Mouse (Mus musculus): ENCODE data around the gene Unc5a. TPM values are rescaled to one million over a fixed set of nuclear protein-coding genes. Genes with fewer than 3 reads are reported as not detected.

Unc5a gene
- polyA plus RNA-seq, 1 experiment from 2014 or later: 0.30 TPM

DNA sequence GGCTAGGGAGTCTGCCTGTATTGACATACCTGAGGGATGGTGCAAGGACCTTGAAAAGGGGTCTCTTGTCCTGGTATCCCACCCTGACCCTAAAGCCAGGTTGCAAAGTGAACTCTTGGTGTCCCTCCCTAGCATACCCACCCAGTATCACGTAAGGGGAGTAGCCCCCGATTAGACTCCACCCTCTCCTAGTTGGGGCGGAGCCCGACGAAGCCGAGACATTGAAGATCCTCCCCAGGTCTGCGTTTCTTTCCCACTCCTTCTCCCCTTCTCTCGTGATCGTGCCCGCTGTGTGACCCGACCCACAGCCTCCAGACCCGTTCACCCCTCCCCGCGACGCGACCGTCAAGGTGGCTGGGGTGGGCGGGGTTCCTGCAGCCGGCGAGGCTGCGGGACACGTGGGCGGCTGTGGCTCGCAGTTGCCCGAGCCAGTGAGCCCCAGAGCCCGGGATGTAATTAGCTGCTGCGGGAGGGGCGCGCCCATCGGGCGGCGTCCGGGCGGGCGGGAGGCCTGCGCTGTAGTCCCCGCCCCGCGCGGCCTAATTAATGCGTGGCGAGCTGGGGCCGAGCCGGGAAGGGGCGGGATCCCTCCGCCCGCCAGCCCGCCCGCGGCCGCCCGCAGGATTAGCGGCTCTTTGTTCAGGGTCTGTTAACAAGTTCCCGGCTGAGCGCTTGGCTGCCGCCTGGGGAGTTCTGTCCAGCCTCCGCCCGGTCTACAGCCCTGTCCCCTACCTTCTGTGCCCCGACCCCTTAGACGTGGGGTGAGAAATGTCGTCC is 6.7 kb downstream of the Unc5a start:
- Histone ChIP-seq H3K4me3 (replicated peaks) (peak overlapping the region; percentile 55), H3K27ac (no peak overlapping the region), H3K4me2 (peak overlapping the region; percentile 93), H3K9ac (replicated peaks) (peak overlapping the region; percentile 54), H3K36me3 (no peaks in the 10 kb centered on the region), H3K27me3 (peaks cover 89% of the 10 kb centered on the region), H3K9me3 (no peaks in the 10 kb centered on the region), H3K4me1 (replicated peaks) (peaks cover 16% of the 10 kb centered on the region; the same call in 1 of the 2 replicates)
- ATAC-seq (ENCODE audit: insufficient number of reproducible peaks, insufficient read depth, low FRiP score, low TSS enrichment, low read depth): 0 out of 2 replicates have a peak, but pooled peaks have one; percentile 32
- under 1% methylated on average over 61 of the region's 61 CpGs for WGBS

DNA sequence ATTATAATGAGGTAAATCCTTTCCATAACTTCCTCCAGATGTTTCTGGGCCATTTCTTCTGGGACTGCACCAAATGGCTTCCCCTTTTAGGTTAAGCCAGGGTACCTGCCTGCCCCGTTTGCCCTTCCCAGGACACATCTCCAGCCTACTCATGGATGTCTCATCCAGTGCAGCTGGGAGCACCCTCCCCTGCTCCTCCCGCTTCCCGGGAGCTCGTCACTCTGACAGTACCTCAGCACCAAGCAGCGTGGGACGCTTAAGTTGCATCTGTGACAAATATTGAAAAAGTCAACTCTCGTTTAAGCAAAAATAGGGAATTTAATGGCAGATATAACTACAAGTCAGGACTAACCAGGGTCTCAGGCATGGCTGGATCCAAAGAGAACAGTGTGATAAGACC is 8.1 kb downstream of the Unc5a start:
- H3K4me2 ChIP-seq: no peak overlapping the region
- no peaks in the 10 kb centered on the region for H3K36me3 ChIP-seq
- peaks cover 75% of the 10 kb centered on the region for H3K27me3 ChIP-seq
- peaks cover 16% of the 10 kb centered on the region; the same call in 1 of the 2 replicates for H3K4me1 ChIP-seq (replicated peaks)
- H3K9ac ChIP-seq (replicated peaks): no peak overlapping the region
- H3K27ac ChIP-seq: no peak overlapping the region
- H3K4me3 ChIP-seq (replicated peaks): no peak overlapping the region
- WGBS: 42% methylated on average over 7 of the region's 7 CpGs
- no peaks in the 10 kb centered on the region for H3K9me3 ChIP-seq
- ATAC-seq (ENCODE audit: insufficient number of reproducible peaks, insufficient read depth, low FRiP score, low TSS enrichment, low read depth): no peak

DNA sequence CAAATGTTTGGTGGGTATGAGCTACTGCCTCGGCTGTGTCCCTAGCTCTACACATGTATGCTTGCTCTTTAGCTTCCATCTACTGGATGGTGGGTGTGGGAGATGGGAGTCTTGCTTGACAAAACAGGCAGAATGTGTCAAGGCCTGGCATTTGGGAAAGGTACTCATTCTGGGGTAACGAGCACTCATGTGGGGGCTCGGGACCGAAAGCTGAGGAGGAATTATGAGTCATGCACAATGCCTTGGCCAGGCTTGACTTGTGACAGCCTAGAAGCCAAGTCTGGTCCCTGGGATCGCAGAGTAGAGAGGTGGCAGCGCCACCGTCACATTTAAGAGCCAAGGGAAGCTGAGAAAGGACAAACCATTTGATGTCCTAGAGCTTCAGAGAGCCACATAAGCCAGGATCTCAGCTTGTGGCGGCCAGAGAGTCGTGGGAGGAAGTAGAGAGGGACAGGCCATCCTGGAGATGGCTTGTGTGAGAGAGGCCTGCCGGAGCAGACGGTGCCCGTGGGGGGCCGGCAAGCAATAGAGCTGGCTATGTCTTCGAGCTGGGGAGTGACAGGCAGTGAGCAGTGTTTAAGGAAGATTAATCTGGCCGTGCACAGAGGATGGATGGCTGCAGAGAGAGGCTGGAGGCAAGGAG is 10.0 kb downstream of the Unc5a start:
- no peaks in the 10 kb centered on the region for H3K9me3 ChIP-seq
- no peak overlapping the region for H3K27ac ChIP-seq
- WGBS: 51% methylated on average over 15 of the region's 15 CpGs
- no peaks in the 10 kb centered on the region for H3K36me3 ChIP-seq
- ATAC-seq (ENCODE audit: insufficient number of reproducible peaks, insufficient read depth, low FRiP score, low TSS enrichment, low read depth): no peak
- no peak overlapping the region for H3K4me2 ChIP-seq
- H3K27me3 ChIP-seq: peaks cover 56% of the 10 kb centered on the region
- no peak overlapping the region for H3K9ac ChIP-seq (replicated peaks)
- H3K4me1 ChIP-seq (replicated peaks): peaks cover 20% of the 10 kb centered on the region; the same call in 1 of the 2 replicates
- no peak overlapping the region for H3K4me3 ChIP-seq (replicated peaks)

DNA sequence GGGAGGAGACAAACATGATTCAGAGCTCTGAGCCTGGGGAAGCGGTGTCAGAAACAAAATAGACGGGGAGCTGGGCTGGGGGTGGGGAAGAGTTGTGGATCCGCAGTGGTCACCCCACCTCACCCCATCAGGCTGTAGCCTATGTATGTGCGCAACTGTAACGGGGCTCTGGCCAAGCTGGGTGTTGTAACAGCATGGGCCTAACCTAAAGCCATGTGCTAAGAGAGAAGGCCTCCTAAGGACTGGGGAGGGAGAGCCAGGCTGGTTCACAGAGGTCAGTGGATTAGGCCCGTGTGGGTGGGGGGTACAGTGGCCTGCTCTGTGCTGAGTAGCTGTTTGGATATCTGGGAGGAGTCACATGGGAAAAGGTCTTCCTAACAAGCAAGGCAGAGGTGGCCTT is 10.6 kb downstream of the Unc5a start:
- whole genome bisulfite sequencing: 59% methylated on average over 6 of the region's 6 CpGs
- H3K4me1 ChIP-seq (replicated peaks): peaks cover 20% of the 10 kb centered on the region; the same call in 1 of the 2 replicates

DNA sequence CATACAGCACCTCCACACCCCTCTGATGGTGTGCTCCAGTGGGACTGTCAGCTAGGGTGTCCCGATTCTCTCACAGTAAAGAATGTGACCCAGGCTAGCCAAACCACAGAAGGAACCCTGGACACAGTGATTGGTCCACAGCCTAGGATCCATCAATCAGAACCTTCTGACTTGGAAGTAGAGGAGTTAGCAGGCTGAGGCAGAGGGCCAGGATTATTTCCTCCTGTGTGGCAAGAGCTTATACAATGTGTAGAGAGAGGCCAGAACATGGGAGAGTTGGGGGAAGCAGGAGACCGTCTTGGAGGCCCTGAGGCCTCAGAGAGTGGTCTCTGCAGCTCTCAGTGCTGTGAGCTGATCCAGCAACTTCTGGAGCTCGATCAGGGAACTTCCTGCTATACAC is 11.3 kb downstream of the Unc5a start:
- no peaks in the 10 kb centered on the region for H3K36me3 ChIP-seq
- ATAC-seq (ENCODE audit: insufficient number of reproducible peaks, insufficient read depth, low FRiP score, low TSS enrichment, low read depth): no peak
- H3K9me3 ChIP-seq: no peaks in the 10 kb centered on the region
- no peak overlapping the region for H3K4me2 ChIP-seq
- no peak overlapping the region for H3K9ac ChIP-seq (replicated peaks)
- peaks cover 20% of the 10 kb centered on the region; the same call in 1 of the 2 replicates for H3K4me1 ChIP-seq (replicated peaks)
- H3K4me3 ChIP-seq (replicated peaks): no peak overlapping the region
- no peak overlapping the region for H3K27ac ChIP-seq
- WGBS: 71% methylated on average over 3 of the region's 3 CpGs
- peaks cover 43% of the 10 kb centered on the region for H3K27me3 ChIP-seq

More for the DNA sequence above, 10.6 kb downstream of the Unc5a start:
- Histone ChIP-seq H3K27ac (no peak overlapping the region), H3K4me2 (no peak overlapping the region), H3K36me3 (no peaks in the 10 kb centered on the region), H3K9me3 (no peaks in the 10 kb centered on the region), H3K4me3 (replicated peaks) (no peak overlapping the region), H3K27me3 (peaks cover 49% of the 10 kb centered on the region), H3K9ac (replicated peaks) (no peak overlapping the region)
- no peak for ATAC-seq (ENCODE audit: insufficient number of reproducible peaks, insufficient read depth, low FRiP score, low TSS enrichment, low read depth)

DNA sequence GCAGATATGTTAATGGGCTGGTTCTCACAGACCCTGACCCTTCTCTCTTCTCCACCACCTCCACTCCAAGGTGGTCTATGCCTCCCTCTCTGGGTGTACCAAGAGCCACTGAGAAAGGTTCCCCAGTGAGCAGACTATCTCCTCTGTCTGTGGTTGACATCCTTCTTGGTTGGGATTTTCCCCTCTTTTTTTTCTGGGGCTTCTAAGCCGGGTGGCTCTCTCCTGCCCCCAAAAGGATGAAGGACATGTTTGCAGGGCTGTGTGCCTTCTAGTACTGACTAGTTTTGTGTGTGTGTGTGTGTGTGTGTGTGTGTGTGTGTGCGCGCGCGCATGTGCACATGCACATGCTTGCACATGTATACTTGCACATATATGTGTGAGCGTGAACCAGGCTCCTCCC is 16.0 kb downstream of the Unc5a start:
- H3K4me3 ChIP-seq (replicated peaks): no peak overlapping the region
- peaks cover 6% of the 10 kb centered on the region; the same call in 1 of the 2 replicates for H3K27me3 ChIP-seq
- H3K9me3 ChIP-seq: no peaks in the 10 kb centered on the region
- H3K9ac ChIP-seq (replicated peaks): no peak overlapping the region
- H3K4me2 ChIP-seq: no peak overlapping the region
- H3K4me1 ChIP-seq (replicated peaks): 0 out of 2 replicates have a peak, but pooled peaks cover 4% of the 10 kb centered on the region
- 87% methylated on average over 5 of the region's 6 CpGs for WGBS
- no peak overlapping the region for H3K27ac ChIP-seq
- ATAC-seq (ENCODE audit: insufficient number of reproducible peaks, insufficient read depth, low FRiP score, low TSS enrichment, low read depth): no peak
- no peaks in the 10 kb centered on the region for H3K36me3 ChIP-seq

DNA sequence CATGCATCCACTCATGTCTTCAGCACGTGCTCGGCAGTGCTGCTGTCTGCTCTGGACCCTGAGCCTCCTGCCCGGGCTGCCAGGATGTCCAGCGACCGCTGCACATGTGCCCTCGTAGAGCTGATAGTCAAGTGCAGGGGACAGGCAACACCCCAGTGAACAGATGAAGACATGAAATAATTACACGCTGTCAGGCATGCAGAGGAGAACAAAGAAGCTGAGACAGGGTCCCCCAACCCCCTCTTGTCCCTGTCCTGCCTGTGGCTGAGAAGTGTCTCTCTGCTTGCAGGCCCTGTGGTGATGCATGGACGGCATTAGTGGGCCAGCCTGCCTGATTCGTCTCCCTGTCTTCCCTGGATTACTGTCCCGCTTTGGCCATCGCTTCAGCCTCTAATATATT is 18.3 kb downstream of the Unc5a start:
- WGBS: 77% methylated on average over 11 of the region's 11 CpGs
- no peak overlapping the region for H3K4me3 ChIP-seq (replicated peaks)
- H3K27ac ChIP-seq: no peak overlapping the region
- H3K4me1 ChIP-seq (replicated peaks): 0 out of 2 replicates have a peak, but pooled peaks cover 4% of the 10 kb centered on the region
- H3K9me3 ChIP-seq: no peaks in the 10 kb centered on the region
- H3K9ac ChIP-seq (replicated peaks): no peak overlapping the region
- no peak overlapping the region for H3K4me2 ChIP-seq
- H3K36me3 ChIP-seq: no peaks in the 10 kb centered on the region
- peaks cover 8% of the 10 kb centered on the region; the same call in 1 of the 2 replicates for H3K27me3 ChIP-seq
- ATAC-seq (ENCODE audit: insufficient number of reproducible peaks, insufficient read depth, low FRiP score, low TSS enrichment, low read depth): no peak

DNA sequence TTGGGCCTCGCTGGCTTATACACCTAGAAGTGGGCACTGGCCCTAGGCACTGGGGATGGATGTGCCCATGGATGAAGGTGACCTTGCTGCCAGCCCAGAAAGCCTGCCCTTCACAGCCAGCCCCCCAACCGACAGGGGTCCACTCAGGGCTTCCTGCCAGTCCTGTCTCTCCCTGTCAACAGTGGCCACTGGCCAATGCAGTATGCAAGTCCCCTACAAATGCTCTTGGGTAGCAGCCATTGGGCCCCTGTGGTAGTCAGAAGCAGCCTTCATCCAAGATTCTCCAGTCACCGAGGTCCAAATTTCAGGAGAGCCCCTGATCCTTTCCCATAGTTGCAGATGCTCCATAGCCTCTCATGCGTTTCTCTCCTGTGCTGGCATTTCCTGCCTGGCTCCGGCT is 19.4 kb downstream of the Unc5a start:
- peaks cover 14% of the 10 kb centered on the region; the same call in 1 of the 2 replicates for H3K27me3 ChIP-seq
- WGBS: 63% methylated on average over 5 of the region's 5 CpGs

DNA sequence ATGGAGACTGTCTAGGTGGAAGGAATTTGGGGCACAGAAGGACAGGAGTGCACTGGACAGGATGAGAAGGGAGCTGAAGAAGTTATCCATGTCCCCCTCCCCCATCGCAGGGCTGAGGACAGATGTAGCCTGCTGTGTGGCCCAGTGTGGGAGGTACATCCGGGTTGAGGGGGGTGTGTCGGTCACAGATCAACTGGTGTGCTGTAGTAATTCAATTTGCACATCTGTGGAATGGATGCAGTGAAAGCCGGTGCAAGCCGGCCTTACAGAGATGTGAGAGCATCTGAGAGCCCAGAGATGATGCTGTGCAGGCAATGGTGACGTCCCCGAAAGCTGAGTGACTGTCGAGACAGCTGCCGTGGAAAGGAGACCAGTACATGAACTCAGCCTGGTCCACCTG is 20.3 kb downstream of the Unc5a start:
- Histone ChIP-seq H3K9me3 (no peaks in the 10 kb centered on the region), H3K27ac (no peak overlapping the region), H3K4me2 (no peak overlapping the region), H3K9ac (replicated peaks) (no peak overlapping the region), H3K4me3 (replicated peaks) (no peak overlapping the region), H3K36me3 (no peaks in the 10 kb centered on the region), H3K4me1 (replicated peaks) (no peaks in the 10 kb centered on the region), H3K27me3 (peaks cover 14% of the 10 kb centered on the region; the same call in 1 of the 2 replicates)
- WGBS: 51% methylated on average over 9 of the region's 9 CpGs
- ATAC-seq (ENCODE audit: insufficient number of reproducible peaks, insufficient read depth, low FRiP score, low TSS enrichment, low read depth): no peak

More for the DNA sequence above, 19.4 kb downstream of the Unc5a start:
- no peak overlapping the region for H3K9ac ChIP-seq (replicated peaks)
- no peak overlapping the region for H3K4me2 ChIP-seq
- no peak for ATAC-seq (ENCODE audit: insufficient number of reproducible peaks, insufficient read depth, low FRiP score, low TSS enrichment, low read depth)
- no peak overlapping the region for H3K27ac ChIP-seq
- H3K4me3 ChIP-seq (replicated peaks): no peak overlapping the region
- no peaks in the 10 kb centered on the region for H3K9me3 ChIP-seq
- 0 out of 2 replicates have a peak, but pooled peaks cover 1% of the 10 kb centered on the region for H3K4me1 ChIP-seq (replicated peaks)
- H3K36me3 ChIP-seq: no peaks in the 10 kb centered on the region

DNA sequence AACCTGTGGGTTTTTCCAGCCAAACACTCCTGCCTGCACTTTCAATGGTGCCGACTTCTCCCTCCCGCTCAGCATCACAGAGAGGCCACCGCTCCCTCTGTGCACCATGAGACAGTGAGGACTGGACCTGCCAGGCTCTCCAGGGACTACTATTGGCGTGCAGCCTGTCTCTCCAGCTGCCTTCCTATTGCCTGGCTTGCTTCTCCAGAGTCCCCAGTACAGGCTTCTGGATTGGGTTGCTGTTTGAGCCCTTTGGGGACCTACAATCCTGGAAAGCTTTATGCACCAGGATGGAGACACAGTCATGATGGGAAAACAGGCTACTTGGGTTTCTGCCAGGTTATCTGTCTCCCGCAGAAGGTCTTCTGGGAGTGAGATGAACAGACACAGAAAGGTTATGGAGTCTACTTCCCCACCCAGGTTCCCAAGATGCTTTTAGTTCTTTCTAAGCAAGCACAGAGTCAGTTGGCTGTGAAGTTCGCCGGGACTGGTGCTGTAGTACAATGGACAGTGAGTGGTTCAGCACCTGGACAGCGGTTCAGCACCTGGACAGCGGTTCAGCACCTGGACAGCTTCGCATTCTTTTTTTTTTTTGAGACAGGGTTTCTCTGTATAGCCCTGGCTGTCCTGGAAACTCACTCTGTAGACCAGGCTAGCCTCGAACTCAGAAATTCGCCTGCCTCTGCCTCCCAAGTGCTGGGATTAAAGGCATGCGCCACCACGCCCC is 21.5 kb downstream of the Unc5a start:
- no peak overlapping the region for H3K4me2 ChIP-seq
- H3K4me3 ChIP-seq (replicated peaks): no peak overlapping the region
- H3K9ac ChIP-seq (replicated peaks): no peak overlapping the region
- H3K36me3 ChIP-seq: no peaks in the 10 kb centered on the region
- ATAC-seq (ENCODE audit: insufficient number of reproducible peaks, insufficient read depth, low FRiP score, low TSS enrichment, low read depth): no peak
- H3K4me1 ChIP-seq (replicated peaks): no peaks in the 10 kb centered on the region
- H3K27me3 ChIP-seq: peaks cover 16% of the 10 kb centered on the region; the same call in 1 of the 2 replicates
- no peaks in the 10 kb centered on the region for H3K9me3 ChIP-seq
- 39% methylated on average over 14 of the region's 14 CpGs for WGBS
- H3K27ac ChIP-seq: no peak overlapping the region

DNA sequence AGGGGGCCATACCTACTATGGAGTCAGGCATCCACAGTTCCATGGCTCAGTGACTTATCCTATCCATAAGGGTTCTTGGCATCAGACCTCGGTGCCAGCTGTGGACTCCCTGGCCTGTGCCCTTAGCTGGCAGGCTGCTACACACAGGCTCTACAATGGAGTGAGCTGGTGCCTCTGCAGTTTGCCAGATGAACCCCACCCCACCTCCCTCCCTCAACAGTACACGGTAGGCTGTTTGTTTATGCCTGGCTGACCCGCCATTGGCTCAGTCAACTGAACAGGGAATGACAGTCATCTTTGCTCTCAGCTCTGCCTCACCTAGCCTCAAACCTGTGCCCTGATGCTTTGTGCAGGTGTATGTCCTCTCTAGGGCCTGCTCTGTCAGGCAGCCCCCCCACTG is 26.3 kb downstream of the Unc5a start:
- no peak overlapping the region for H3K9ac ChIP-seq (replicated peaks)
- WGBS: 66% methylated on average over 3 of the region's 3 CpGs
- H3K4me2 ChIP-seq: no peak overlapping the region
- H3K4me3 ChIP-seq (replicated peaks): no peak overlapping the region
- H3K27ac ChIP-seq: no peak overlapping the region
- peaks cover 2% of the 10 kb centered on the region; the same call in 1 of the 2 replicates for H3K4me1 ChIP-seq (replicated peaks)
- peaks cover 33% of the 10 kb centered on the region; the same call in 1 of the 2 replicates for H3K27me3 ChIP-seq
- no peaks in the 10 kb centered on the region for H3K9me3 ChIP-seq
- no peak for ATAC-seq (ENCODE audit: insufficient number of reproducible peaks, insufficient read depth, low FRiP score, low TSS enrichment, low read depth)
- H3K36me3 ChIP-seq: no peaks in the 10 kb centered on the region

Data from limb, embryonic 12.5 days (tissue).